Mouse (Mus musculus) C2C12 (cell line): ENCODE data around the gene Fut8.

Source experiments
- CTCF ChIP-seq: IDR thresholded peaks from one replicate; pipeline ENCODE4 v1.5.1; 2011; ENCODE audit not compliant: control insufficient read depth, insufficient read depth, insufficient read length
- MAX ChIP-seq: IDR thresholded peaks from one replicate; pipeline ENCODE4 v1.6.1; 2011; ENCODE audit warnings: mild to moderate bottlenecking, control low read depth
- MYOD1 ChIP-seq: IDR thresholded peaks from one replicate; pipeline ENCODE4 v1.6.1; 2011; ENCODE audit warnings: low read depth; ENCODE audit not compliant: control insufficient read depth, insufficient read length
- MYOG ChIP-seq: IDR thresholded peaks from one replicate; pipeline ENCODE4 v1.6.1; 2011; ENCODE audit not compliant: control insufficient read depth, insufficient read length; ENCODE audit errors: extremely low read depth
- USF1 ChIP-seq: IDR thresholded peaks from one replicate; pipeline ENCODE4 v1.6.1; 2011; ENCODE audit warnings: low read depth, mild to moderate bottlenecking, control low read depth, moderate library complexity

DNA sequence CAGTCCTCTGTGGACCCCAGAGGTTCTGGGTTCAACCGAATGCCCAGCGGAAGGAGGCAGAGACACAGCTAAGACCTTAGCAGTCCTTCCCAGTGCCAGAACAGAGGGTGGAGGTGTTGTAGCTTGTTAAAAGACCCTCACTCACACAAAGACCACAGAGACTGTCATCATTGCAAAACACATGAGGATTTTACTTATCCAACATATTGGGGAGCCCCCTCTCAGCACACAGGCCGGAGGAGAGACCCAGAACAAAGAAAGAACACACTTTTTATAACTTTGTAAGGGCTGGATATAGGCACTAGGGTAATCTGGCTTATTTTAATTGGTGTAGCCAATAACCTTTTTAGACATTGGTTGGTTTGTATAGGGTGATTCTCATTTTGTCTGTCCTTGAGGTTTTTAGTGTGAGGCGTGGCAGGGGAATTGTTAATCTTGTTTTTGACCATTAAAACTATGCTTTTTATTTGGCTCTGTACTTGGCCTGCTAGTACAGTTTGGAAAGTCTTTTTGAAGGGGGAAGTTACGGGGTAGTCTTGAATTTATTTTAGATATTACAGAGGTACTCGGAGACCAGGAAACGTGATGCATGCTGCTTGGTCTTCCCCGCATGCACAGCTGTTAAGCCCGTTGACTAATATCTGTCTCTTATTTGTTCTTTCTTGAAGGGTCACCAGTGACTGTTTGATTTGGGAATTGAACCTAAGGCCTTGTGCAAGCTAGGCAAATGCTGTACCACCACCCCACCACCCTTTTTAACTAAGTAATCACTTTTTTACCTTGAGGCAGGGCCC, 46.2 kb upstream of the Fut8 start:
- no peak for TF ChIP-seq CTCF
- TF ChIP-seq MYOG, result no peak
- no peak for TF ChIP-seq USF1
- TF ChIP-seq MYOD1, result no peak
- no peak for TF ChIP-seq MAX
